Mouse (Mus musculus) spleen, adult 2 months (tissue): Measurements from ENCODE around the gene Ppp2r5a. TPM values are rescaled to one million over a fixed set of nuclear protein-coding genes. Genes with fewer than 3 reads are reported as not detected.

Source experiments
- DNase-seq, 2 experiments: peaks; one replicate each; pipeline versions ENCODE4 v3.0.0 to v3.0.0-alpha.2; 2012 to 2021; ENCODE audit warnings: low spot score in 2 of 2, low read depth in 1 of 2
- H3K27ac ChIP-seq: fragments of 200-500 bp; 2 replicates; pipeline ENCODE4 v1.5.1; 2012; ENCODE audit warnings: low read length, inconsistent platforms; ENCODE audit not compliant: insufficient read depth
- H3K27me3 ChIP-seq: fragments of 200-500 bp; 2 replicates; pipeline ENCODE4 v1.6.1; 2012; ENCODE audit warnings: mild to moderate bottlenecking, moderate library complexity, low read length, inconsistent platforms; ENCODE audit not compliant: control insufficient read depth, insufficient read depth
- H3K36me3 ChIP-seq: fragments of 200-500 bp; 2 replicates; pipeline ENCODE4 v1.6.1; 2012; ENCODE audit warnings: mild to moderate bottlenecking, low read length, inconsistent platforms; ENCODE audit not compliant: control insufficient read depth, insufficient read depth
- H3K4me1 ChIP-seq: fragments of 200-500 bp; 2 replicates; pipeline ENCODE4 v1.6.1; 2011; ENCODE audit warnings: inconsistent platforms; ENCODE audit not compliant: control insufficient read depth, insufficient read depth, insufficient read length
- H3K4me3 ChIP-seq: fragments of 200-500 bp; 2 replicates; pipeline ENCODE4 v1.5.1; 2011; ENCODE audit warnings: mild to moderate bottlenecking, inconsistent platforms; ENCODE audit not compliant: insufficient read depth, insufficient read length; ENCODE audit errors: extremely low read depth
- CTCF ChIP-seq: fragments of 200-500 bp; IDR thresholded peaks from 2 replicates; pipeline ENCODE4 v1.5.1; 2011; ENCODE audit warnings: mild to moderate bottlenecking, inconsistent platforms; ENCODE audit not compliant: insufficient read depth, insufficient read length, insufficient replicate concordance; ENCODE audit errors: extremely low read depth
- POLR2A ChIP-seq: fragments of 200-500 bp; IDR thresholded peaks from 2 replicates; pipeline ENCODE4 v1.6.1; 2011; ENCODE audit warnings: low read depth, low read length, inconsistent platforms
- WGBS: fragments of 180-500 bp; shearing (Covaris S2); methylation state at CpG from one replicate; pipeline ENCODE4 v1.1.7; 2018; 5-methylcytosine and 5-hydroxymethylcytosine counted together
- polyA plus RNA-seq: library from polyadenylated mRNA; depleted of rRNA; stranded (reverse); fragments of >200 nt; gene quantifications from 2 replicates; pipeline ENCODE4 v1.2.3, GENCODE M21; 2012; rRNA removed

Gene Ppp2r5a
- polyA plus RNA-seq, 1 experiment = 49.2 TPM

DNA sequence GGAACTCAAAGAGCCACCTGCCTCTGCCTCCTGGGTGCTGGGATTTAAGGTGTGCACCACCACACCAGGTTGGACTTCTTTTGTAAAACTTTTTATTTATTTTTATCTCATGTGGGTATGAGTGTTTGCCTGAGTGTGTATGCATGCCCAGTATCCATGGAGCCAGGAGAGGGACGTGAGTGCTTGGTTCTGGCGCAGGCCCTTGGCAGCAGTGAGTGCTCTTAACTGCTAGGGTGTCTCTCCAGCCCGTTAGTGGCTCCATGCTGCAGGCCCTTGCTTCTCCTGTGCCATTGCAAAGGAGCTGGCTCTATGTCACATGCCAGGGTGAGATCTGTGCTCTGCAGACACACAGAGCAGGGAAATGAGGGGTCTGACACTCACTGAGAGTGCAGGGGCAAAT, 99.3 kb downstream of the Ppp2r5a start:
- H3K4me3 ChIP-seq = no peak overlapping the region
- H3K36me3 ChIP-seq = no peaks in the 10 kb centered on the region
- no peaks in the 10 kb centered on the region; the same call in 1 of the 2 replicates for H3K4me1 ChIP-seq
- DNase-seq = no peak
- no peaks in the 10 kb centered on the region for H3K27me3 ChIP-seq
- TF ChIP-seq POLR2A (no peak), CTCF (no peak)
- WGBS = 90% methylated on average over 3 of the region's 3 CpGs
- no peak overlapping the region for H3K27ac ChIP-seq

Other genes starting within 250 kb of the Ppp2r5a start
- gene Fam71a, start 238.5 kb downstream of the Ppp2r5a start, polyA plus RNA-seq = not detected in 2 replicates
- gene Atf3, start 185.2 kb downstream of the Ppp2r5a start, polyA plus RNA-seq = 1.6 and 2.3 TPM in 2 replicates
- gene Nenf, start 85.1 kb downstream of the Ppp2r5a start, polyA plus RNA-seq = 51.4 and 59.6 TPM in 2 replicates
- gene Tmem206, start 77.4 kb downstream of the Ppp2r5a start, polyA plus RNA-seq = 12.4 and 14.9 TPM in 2 replicates
- gene Dtl, start 172.3 kb upstream of the Ppp2r5a start, polyA plus RNA-seq = 1.7 and 2.2 TPM in 2 replicates
- gene Ints7, start 172.4 kb upstream of the Ppp2r5a start, polyA plus RNA-seq = 23.8 and 26.6 TPM in 2 replicates